Mouse (Mus musculus): ENCODE data around the gene Zdhhc25. TPM values are rescaled to one million over a fixed set of nuclear protein-coding genes. Genes with fewer than 3 reads are reported as not detected.

Gene Zdhhc25
- polyA plus RNA-seq, 1 experiment from 2014 or later: not detected

DNA sequence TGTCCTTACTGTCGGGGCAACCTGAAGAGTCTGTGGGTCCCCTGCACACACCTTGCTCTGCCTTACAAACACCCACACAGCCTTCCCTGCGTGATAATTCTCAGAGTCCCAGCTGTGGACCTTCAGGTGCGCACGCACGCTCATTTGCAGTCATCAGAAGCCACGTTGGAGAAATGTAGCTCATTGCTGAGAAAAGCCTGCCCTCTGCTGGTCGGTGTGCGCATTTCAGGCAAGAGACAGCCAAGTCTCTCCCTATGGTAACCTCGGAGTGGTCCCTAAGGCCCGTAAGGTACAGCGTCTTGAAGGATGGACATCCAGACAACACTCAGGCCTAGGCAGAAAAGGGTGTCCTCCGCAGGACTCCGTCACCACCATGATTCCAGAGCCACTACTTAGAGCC, 50.9 kb downstream of the Zdhhc25 start:
- H3K36me3 ChIP-seq: no peaks in the 10 kb centered on the region
- no peak overlapping the region for H3K4me3 ChIP-seq
- H3K9me3 ChIP-seq: no peaks in the 10 kb centered on the region
- H3K27me3 ChIP-seq: 0 out of 2 replicates have a peak, but pooled peaks cover 5% of the 10 kb centered on the region
- H3K4me1 ChIP-seq: no peaks in the 10 kb centered on the region
- H3K4me2 ChIP-seq (replicated peaks): no peak overlapping the region
- no peak for ATAC-seq (ENCODE audit: low FRiP score, low read depth)
- 26% methylated on average over 13 of the region's 13 CpGs for WGBS
- no peak overlapping the region for H3K9ac ChIP-seq
- no peak overlapping the region for H3K27ac ChIP-seq

Other genes with a start within 250 kb of the Zdhhc25 start
- gene Brd1, start 133.9 kb downstream of the Zdhhc25 start, polyA plus RNA-seq (2015; fragmentation: Nextera tagmentation; extraction: Ambion mirVana): 24.5 and 25.6 TPM in 2 replicates
- gene Zbed4, start 151.4 kb downstream of the Zdhhc25 start, polyA plus RNA-seq (2015; fragmentation: Nextera tagmentation; extraction: Ambion mirVana): 16.1 and 18.2 TPM in 2 replicates
- gene Alg12, start 219.0 kb downstream of the Zdhhc25 start, polyA plus RNA-seq (2015; fragmentation: Nextera tagmentation; extraction: Ambion mirVana): 10.2 and 11.6 TPM in 2 replicates
- gene Creld2, start 219.3 kb downstream of the Zdhhc25 start, polyA plus RNA-seq (2015; fragmentation: Nextera tagmentation; extraction: Ambion mirVana): 83.4 and 86.1 TPM in 2 replicates

Data from limb, embryonic 13.5 days (tissue).